Mouse (Mus musculus) ES-E14 (cell line): ENCODE results near the gene Grip1. TPM values are rescaled to one million over a fixed set of nuclear protein-coding genes. Genes with fewer than 3 reads are reported as not detected.

Experiments used
- DNase-seq: peaks from one replicate; pipeline ENCODE4 v3.0.0-alpha.2; 2013; ENCODE audit warnings: low read depth, low spot score
- H3K27ac ChIP-seq: 2 replicates; pipeline ENCODE4 v1.5.1; 2012; ENCODE audit warnings: low read depth, mild to moderate bottlenecking, low read length, moderate library complexity, mixed read lengths; ENCODE audit not compliant: poor library complexity, insufficient read depth, severe bottlenecking
- H3K36me3 ChIP-seq: 2 replicates; pipeline ENCODE4 v1.6.1; 2012; ENCODE audit warnings: mild to moderate bottlenecking, low read length, moderate library complexity, mixed read lengths; ENCODE audit not compliant: control insufficient read depth, poor library complexity, insufficient read depth, severe bottlenecking
- H3K4me1 ChIP-seq, 2 experiments: fragments of 150-350 bp in 1 of 2; sonication (generic) in 1 of 2; 2 replicates each; pipeline ENCODE4 v1.6.1; 2012; ENCODE audit warnings: low read length in 2 of 2, mild to moderate bottlenecking in 1 of 2, mixed read lengths in 1 of 2; ENCODE audit not compliant: control insufficient read depth in 2 of 2, insufficient read depth in 2 of 2, poor library complexity in 1 of 2
- H3K4me3 ChIP-seq, 2 experiments: fragments of 150-350 bp in 1 of 2; sonication (generic) in 1 of 2; 2 replicates each; pipeline ENCODE4 v1.5.1; 2012; ENCODE audit warnings: low read length in 2 of 2, low read depth in 1 of 2, mild to moderate bottlenecking in 1 of 2, mixed read lengths in 1 of 2; ENCODE audit not compliant: insufficient read depth in 1 of 2, poor library complexity in 1 of 2, severe bottlenecking in 1 of 2
- H3K9ac ChIP-seq: 2 replicates; pipeline ENCODE4 v1.6.1; 2012; ENCODE audit warnings: low read depth, mild to moderate bottlenecking, low read length, mixed read lengths; ENCODE audit not compliant: poor library complexity, insufficient read depth, severe bottlenecking
- H3K9me3 ChIP-seq: fragments of 150-350 bp; sonication (generic); 2 replicates; pipeline ENCODE4 v1.6.1; 2012; ENCODE audit warnings: low read depth, mild to moderate bottlenecking, low read length; ENCODE audit not compliant: control insufficient read depth, insufficient read depth
- CHD2 ChIP-seq: IDR thresholded peaks from 2 replicates; pipeline ENCODE4 v1.6.1; 2014; ENCODE audit warnings: mild to moderate bottlenecking, low read depth, low read length, inconsistent platforms
- HCFC1 ChIP-seq: IDR thresholded peaks from 2 replicates; pipeline ENCODE4 v1.6.1; 2012; ENCODE audit warnings: low read length, inconsistent platforms, borderline replicate concordance; ENCODE audit not compliant: insufficient read depth
- MAFK ChIP-seq: IDR thresholded peaks from 2 replicates; pipeline ENCODE4 v1.6.1; 2014; ENCODE audit warnings: mild to moderate bottlenecking, low read depth, low read length, inconsistent platforms; ENCODE audit not compliant: insufficient read depth
- ZC3H11A ChIP-seq: IDR thresholded peaks from 2 replicates; pipeline ENCODE4 v1.6.1; 2012; ENCODE audit warnings: low read depth, mild to moderate bottlenecking, inconsistent platforms, low read length, borderline replicate concordance
- ZNF384 ChIP-seq: IDR thresholded peaks from 2 replicates; pipeline ENCODE4 v1.6.1; 2012; ENCODE audit warnings: low read depth, low read length, inconsistent platforms
- in situ Hi-C, 2 experiments: fragments of 600-800 bp; cut with MboI; formaldehyde crosslinking; loops; one replicate each; pipeline ENCODE4 v1.15.1; 2025; ENCODE audit warnings: low sequenced_read_pairs in 2 of 2, inconsistent platforms in 1 of 2; ENCODE audit not compliant: unreplicated experiment in 2 of 2
- total RNA-seq: library from RNA; depleted of rRNA; stranded (reverse); fragments of 300-350 nt; gene quantifications from 2 replicates; pipeline ENCODE4 v1.2.3, GENCODE M21; 2012

Gene Grip1
- total RNA-seq, 1 experiment = 4.2 TPM

GRCm38 (mm10) chr10:119608998-119609397 is 155.4 kb downstream of the Grip1 start:
- Histone ChIP-seq H3K27ac (no peak overlapping the region), H3K9me3 (no peaks in the 10 kb centered on the region), H3K36me3 (no peaks in the 10 kb centered on the region), H3K4me3 (no peak overlapping the region), H3K4me1 (no peaks in the 10 kb centered on the region), H3K9ac (no peak overlapping the region)
- in situ Hi-C loops = no loop called here
- TF ChIP-seq CHD2 = 0 out of 2 replicates have a peak, but pooled peaks have one; percentile 50
- no peak for TF ChIP-seq HCFC1
- DNase-seq = no peak

GRCm38 (mm10) chr10:119610279-119610895 is 156.8 kb downstream of the Grip1 start:
- DNase-seq = no peak
- in situ Hi-C loops = no loop called here
- peaks cover 3 to 4% of the 10 kb centered on the region in 2 experiments; a peak in 3 of 4 replicates for H3K4me1 ChIP-seq
- no peak for TF ChIP-seq HCFC1
- TF ChIP-seq ZC3H11A = no peak
- TF ChIP-seq CHD2 = no peak
- TF ChIP-seq ZNF384 = no peak
- no peak for TF ChIP-seq MAFK
- no peak overlapping the region for H3K9ac ChIP-seq
- H3K9me3 ChIP-seq = no peaks in the 10 kb centered on the region
- H3K4me3 ChIP-seq = no peak overlapping the region
- no peak overlapping the region for H3K27ac ChIP-seq
- no peaks in the 10 kb centered on the region for H3K36me3 ChIP-seq

GRCm38 (mm10) chr10:119612034-119612433 is 158.4 kb downstream of the Grip1 start:
- H3K27ac ChIP-seq = peak overlapping the region; percentile 18; the same call in 1 of the 2 replicates

GRCm38 (mm10) chr10:119614726-119615125 is 161.1 kb downstream of the Grip1 start:
- Histone ChIP-seq H3K9me3 (no peaks in the 10 kb centered on the region), H3K4me3 (no peak overlapping the region), H3K4me1 (peaks cover 4 to 6% of the 10 kb centered on the region in 2 experiments; a peak in 3 of 4 replicates), H3K36me3 (no peaks in the 10 kb centered on the region), H3K9ac (no peak overlapping the region), H3K27ac (no peak overlapping the region)
- in situ Hi-C loops = no loop called here
- DNase-seq = no peak
- TF ChIP-seq MAFK (no peak), ZNF384 (no peak), ZC3H11A (no peak), HCFC1 (no peak), CHD2 (no peak)

More at GRCm38 (mm10) chr10:119612034-119612433, 158.4 kb downstream of the Grip1 start:
- no peak for DNase-seq
- no peak for TF ChIP-seq MAFK
- no peak for TF ChIP-seq HCFC1
- TF ChIP-seq ZNF384 = no peak
- no peak for TF ChIP-seq CHD2
- TF ChIP-seq ZC3H11A = no peak
- Histone ChIP-seq H3K4me3 (no peak overlapping the region), H3K9ac (no peak overlapping the region), H3K4me1 (peaks cover 4 to 6% of the 10 kb centered on the region in 2 experiments; a peak in 3 of 4 replicates), H3K9me3 (no peaks in the 10 kb centered on the region), H3K36me3 (no peaks in the 10 kb centered on the region)
- in situ Hi-C loops = no loop called here
